Mouse (Mus musculus): ENCODE results near the gene Hspb2.

DNA sequence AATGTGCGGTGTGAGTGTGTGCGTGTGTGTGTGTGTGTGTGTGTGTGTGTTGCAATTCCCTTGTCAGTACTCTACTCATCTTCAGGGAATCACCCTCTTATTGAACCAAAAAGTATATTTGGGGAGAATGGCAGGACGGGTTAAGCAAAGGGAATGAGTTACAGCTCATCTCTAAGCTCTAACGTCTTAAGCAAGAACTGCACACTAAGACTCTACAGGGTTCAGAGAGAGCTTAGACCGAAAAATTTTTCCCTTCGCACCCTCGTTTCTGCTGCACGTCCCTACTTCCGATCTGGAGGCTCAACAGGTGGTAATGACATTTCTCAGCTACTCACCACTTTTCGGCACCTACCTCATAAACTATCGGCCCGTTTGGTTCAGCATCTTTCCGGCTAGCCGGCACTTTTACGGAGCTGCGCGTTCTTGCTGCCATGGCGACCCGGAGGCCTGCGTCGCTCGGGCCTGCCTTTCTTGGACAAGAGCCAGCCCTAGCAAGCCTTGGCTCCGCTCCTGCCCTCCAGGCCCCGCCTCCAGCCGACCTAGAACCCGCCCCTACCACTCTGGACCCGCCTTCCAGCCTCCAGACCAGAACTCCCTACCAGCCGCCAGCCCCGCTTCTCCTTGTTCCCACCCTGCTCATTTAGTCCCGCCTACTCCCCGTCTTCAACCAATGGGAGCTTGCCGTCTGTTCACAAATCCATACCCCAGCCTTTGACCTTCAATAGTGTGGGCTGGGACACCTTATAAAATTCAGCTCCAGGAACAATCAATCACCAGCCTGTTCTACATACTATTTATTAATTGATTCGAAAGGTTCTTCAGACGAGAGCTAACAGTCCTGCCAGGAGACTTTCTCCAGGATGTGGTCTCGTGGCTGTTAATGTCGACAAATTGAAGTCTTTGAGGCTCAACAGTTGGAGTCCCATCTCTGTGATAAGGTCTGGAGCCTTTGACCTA is 13.0 kb downstream of the Hspb2 start, which contains the start of gene Dixdc1:
- TF ChIP-seq CTCF (conservative IDR thresholded peaks at IDR 0.05; ENCODE audit: insufficient read depth, insufficient read length, low read depth, low read length) (no peak), POLR2A (IDR thresholded peaks at IDR 0.05; ENCODE audit: low read depth, low read length) (no peak)
